Mouse (Mus musculus) spleen, adult 12 weeks (tissue): ENCODE results near the gene Ccdc24.

ENCODE experiments used
- DNase-seq: peaks from one replicate; pipeline ENCODE4 v3.0.0; 2022; ENCODE audit warnings: low spot score

The Ccdc24 gene

GRCm38 (mm10) chr4:117829260-117830123, 42.9 kb downstream of the Ccdc24 start:
- peak; percentile 71 for DNase-seq

GRCm38 (mm10) chr4:117828572-117829145, 43.7 kb downstream of the Ccdc24 start:
- no peak for DNase-seq

GRCm38 (mm10) chr4:117818032-117818431, 54.3 kb downstream of the Ccdc24 start:
- DNase-seq = no peak

GRCm38 (mm10) chr4:117816776-117817175, 55.6 kb downstream of the Ccdc24 start:
- DNase-seq = no peak
